Mouse (Mus musculus): ENCODE measurements at regions not wholly inside any gene's neighbourhood (a gene's known extent, or its start where the extent isn't known, plus 50 kb on each side); places are given as distances from the start of the nearest gene placed in this dataset.
A peak's percentile ranks its signal among the peaks of the same experiment; 100 is the strongest.

- no peaks in the 10 kb centered on the region for H3K36me3 ChIP-seq (ENCODE audit: control insufficient read depth, insufficient read depth, low read length)
- no peak overlapping the region for H3K27ac ChIP-seq (ENCODE audit: low read depth, low read length)
- 60% methylated on average over 3 of the region's 3 CpGs for WGBS
- no peaks in the 10 kb centered on the region for H3K9me3 ChIP-seq (ENCODE audit: control insufficient read depth, low read length)
- DNase-seq (ENCODE audit: low spot score) (peak; percentile 67), ATAC-seq (ENCODE audit: low FRiP score) (no peak; the same call in 1 of the 2 replicates)
- H3K4me3 ChIP-seq (ENCODE audit: low read depth, low read length): no peak overlapping the region
- no peaks in the 10 kb centered on the region for H3K27me3 ChIP-seq (ENCODE audit: control insufficient read depth, insufficient read depth, low read length)
- no peaks in the 10 kb centered on the region for H3K4me1 ChIP-seq (replicated peaks; ENCODE audit: control insufficient read depth, insufficient read depth, low read length)
- H3K4me2 ChIP-seq (replicated peaks; ENCODE audit: low read depth, low read length): no peak overlapping the region
- no peak overlapping the region for H3K9ac ChIP-seq (ENCODE audit: low read depth, low read length)
Observed at GRCm38 (mm10) chr9:122476356-122476755, 124.9 kb downstream of the Abhd5 start.

- no peak overlapping the region for H3K4me3 ChIP-seq (ENCODE audit: low read depth, low read length)
- DNase-seq (ENCODE audit: low spot score) (no peak), ATAC-seq (ENCODE audit: low FRiP score) (no peak)
- no peaks in the 10 kb centered on the region for H3K27me3 ChIP-seq (ENCODE audit: control insufficient read depth, insufficient read depth, low read length)
- no peak overlapping the region for H3K4me2 ChIP-seq (replicated peaks; ENCODE audit: low read depth, low read length)
- H3K36me3 ChIP-seq (ENCODE audit: control insufficient read depth, insufficient read depth, low read length): no peaks in the 10 kb centered on the region
- 89% methylated on average over 5 of the region's 5 CpGs for WGBS
- H3K27ac ChIP-seq (ENCODE audit: low read depth, low read length): no peak overlapping the region
- H3K9ac ChIP-seq (ENCODE audit: low read depth, low read length): no peak overlapping the region
- H3K9me3 ChIP-seq (ENCODE audit: control insufficient read depth, low read length): no peaks in the 10 kb centered on the region
- no peaks in the 10 kb centered on the region for H3K4me1 ChIP-seq (replicated peaks; ENCODE audit: control insufficient read depth, insufficient read depth, low read length)
Observed at GRCm38 (mm10) chr9:122487001-122487400, 135.6 kb downstream of the Abhd5 start.

GRCm38 (mm10) chr9:122494691-122495090 lies 143.3 kb downstream of the Abhd5 start:
- 85% methylated on average over 9 of the region's 9 CpGs for WGBS
- no peaks in the 10 kb centered on the region for H3K4me1 ChIP-seq (replicated peaks; ENCODE audit: control insufficient read depth, insufficient read depth, low read length)
- no peak overlapping the region for H3K4me2 ChIP-seq (replicated peaks; ENCODE audit: low read depth, low read length)
- no peak overlapping the region for H3K9ac ChIP-seq (ENCODE audit: low read depth, low read length)
- H3K4me3 ChIP-seq (ENCODE audit: low read depth, low read length): no peak overlapping the region
- no peaks in the 10 kb centered on the region for H3K27me3 ChIP-seq (ENCODE audit: control insufficient read depth, insufficient read depth, low read length)
- no peak for ATAC-seq (ENCODE audit: low FRiP score)
- no peaks in the 10 kb centered on the region for H3K9me3 ChIP-seq (ENCODE audit: control insufficient read depth, low read length)
- H3K27ac ChIP-seq (ENCODE audit: low read depth, low read length): no peak overlapping the region
- H3K36me3 ChIP-seq (ENCODE audit: control insufficient read depth, insufficient read depth, low read length): no peaks in the 10 kb centered on the region
- no peak for DNase-seq (ENCODE audit: low spot score)

GRCm38 (mm10) chr9:122496482-122496985 lies 145.1 kb downstream of the Abhd5 start:
- H3K9ac ChIP-seq (ENCODE audit: low read depth, low read length): no peak overlapping the region
- H3K4me2 ChIP-seq (replicated peaks; ENCODE audit: low read depth, low read length): no peak overlapping the region
- no peak for ATAC-seq (ENCODE audit: low FRiP score)
- no peaks in the 10 kb centered on the region for H3K36me3 ChIP-seq (ENCODE audit: control insufficient read depth, insufficient read depth, low read length)
- no peak overlapping the region for H3K4me3 ChIP-seq (ENCODE audit: low read depth, low read length)
- H3K9me3 ChIP-seq (ENCODE audit: control insufficient read depth, low read length): no peaks in the 10 kb centered on the region
- DNase-seq (ENCODE audit: low spot score): no peak
- no peak overlapping the region for H3K27ac ChIP-seq (ENCODE audit: low read depth, low read length)
- WGBS: 92% methylated on average over 2 of the region's 2 CpGs
- no peaks in the 10 kb centered on the region for H3K27me3 ChIP-seq (ENCODE audit: control insufficient read depth, insufficient read depth, low read length)
- peaks cover 3% of the 10 kb centered on the region; the same call in 1 of the 2 replicates for H3K4me1 ChIP-seq (replicated peaks; ENCODE audit: control insufficient read depth, insufficient read depth, low read length)

- DNase-seq (ENCODE audit: low spot score) (no peak), ATAC-seq (ENCODE audit: low FRiP score) (no peak)
- Histone ChIP-seq H3K27ac (ENCODE audit: low read depth, low read length) (no peak overlapping the region), H3K9me3 (ENCODE audit: control insufficient read depth, low read length) (no peaks in the 10 kb centered on the region), H3K4me3 (ENCODE audit: low read depth, low read length) (no peak overlapping the region), H3K9ac (ENCODE audit: low read depth, low read length) (no peak overlapping the region), H3K4me2 (replicated peaks; ENCODE audit: low read depth, low read length) (no peak overlapping the region), H3K36me3 (ENCODE audit: control insufficient read depth, insufficient read depth, low read length) (no peaks in the 10 kb centered on the region), H3K27me3 (ENCODE audit: control insufficient read depth, insufficient read depth, low read length) (no peaks in the 10 kb centered on the region), H3K4me1 (replicated peaks; ENCODE audit: control insufficient read depth, insufficient read depth, low read length) (peaks cover 3% of the 10 kb centered on the region; the same call in 1 of the 2 replicates)
- 44% methylated on average over 13 of the region's 13 CpGs for WGBS
Observed at GRCm38 (mm10) chr9:122501864-122502341, 150.5 kb downstream of the Abhd5 start.

- no peaks in the 10 kb centered on the region for H3K9me3 ChIP-seq (ENCODE audit: control insufficient read depth, low read length)
- H3K4me2 ChIP-seq (replicated peaks; ENCODE audit: low read depth, low read length): no peak overlapping the region
- no peak overlapping the region for H3K4me3 ChIP-seq (ENCODE audit: low read depth, low read length)
- no peaks in the 10 kb centered on the region for H3K27me3 ChIP-seq (ENCODE audit: control insufficient read depth, insufficient read depth, low read length)
- WGBS: 76% methylated on average over 5 of the region's 5 CpGs
- H3K36me3 ChIP-seq (ENCODE audit: control insufficient read depth, insufficient read depth, low read length): no peaks in the 10 kb centered on the region
- H3K4me1 ChIP-seq (replicated peaks; ENCODE audit: control insufficient read depth, insufficient read depth, low read length): no peaks in the 10 kb centered on the region
- no peak for DNase-seq (ENCODE audit: low spot score)
- no peak overlapping the region for H3K9ac ChIP-seq (ENCODE audit: low read depth, low read length)
- ATAC-seq (ENCODE audit: low FRiP score): no peak
- H3K27ac ChIP-seq (ENCODE audit: low read depth, low read length): no peak overlapping the region
Observed at GRCm38 (mm10) chr9:122521569-122521968, 170.2 kb downstream of the Abhd5 start.

GRCm38 (mm10) chr9:122525621-122526055 lies 174.2 kb downstream of the Abhd5 start:
- WGBS: 20% methylated on average over 10 of the region's 10 CpGs
- no peaks in the 10 kb centered on the region for H3K27me3 ChIP-seq (ENCODE audit: control insufficient read depth, insufficient read depth, low read length)
- no peaks in the 10 kb centered on the region for H3K9me3 ChIP-seq (ENCODE audit: control insufficient read depth, low read length)
- DNase-seq (ENCODE audit: low spot score): peak; percentile 23
- H3K27ac ChIP-seq (ENCODE audit: low read depth, low read length): no peak overlapping the region
- no peak overlapping the region for H3K4me2 ChIP-seq (replicated peaks; ENCODE audit: low read depth, low read length)
- H3K4me1 ChIP-seq (replicated peaks; ENCODE audit: control insufficient read depth, insufficient read depth, low read length): no peaks in the 10 kb centered on the region
- no peak for ATAC-seq (ENCODE audit: low FRiP score)
- no peak overlapping the region for H3K9ac ChIP-seq (ENCODE audit: low read depth, low read length)
- H3K36me3 ChIP-seq (ENCODE audit: control insufficient read depth, insufficient read depth, low read length): no peaks in the 10 kb centered on the region
- H3K4me3 ChIP-seq (ENCODE audit: low read depth, low read length): no peak overlapping the region

- Histone ChIP-seq H3K4me2 (replicated peaks; ENCODE audit: low read depth, low read length) (no peak overlapping the region), H3K9me3 (ENCODE audit: control insufficient read depth, low read length) (no peaks in the 10 kb centered on the region), H3K27me3 (ENCODE audit: control insufficient read depth, insufficient read depth, low read length) (no peaks in the 10 kb centered on the region), H3K27ac (ENCODE audit: low read depth, low read length) (no peak overlapping the region), H3K36me3 (ENCODE audit: control insufficient read depth, insufficient read depth, low read length) (no peaks in the 10 kb centered on the region), H3K4me3 (ENCODE audit: low read depth, low read length) (no peak overlapping the region), H3K4me1 (replicated peaks; ENCODE audit: control insufficient read depth, insufficient read depth, low read length) (no peaks in the 10 kb centered on the region), H3K9ac (ENCODE audit: low read depth, low read length) (no peak overlapping the region)
- no peak for ATAC-seq (ENCODE audit: low FRiP score)
- no peak for DNase-seq (ENCODE audit: low spot score)
- 91% methylated on average over 6 of the region's 6 CpGs for WGBS
Observed at GRCm38 (mm10) chr9:122528267-122528666, 176.9 kb downstream of the Abhd5 start.

GRCm38 (mm10) chr9:122529721-122530120 lies 178.3 kb downstream of the Abhd5 start:
- H3K4me2 ChIP-seq (replicated peaks; ENCODE audit: low read depth, low read length): no peak overlapping the region
- ATAC-seq (ENCODE audit: low FRiP score) (no peak), DNase-seq (ENCODE audit: low spot score) (no peak)
- no peaks in the 10 kb centered on the region for H3K4me1 ChIP-seq (replicated peaks; ENCODE audit: control insufficient read depth, insufficient read depth, low read length)
- no peak overlapping the region for H3K4me3 ChIP-seq (ENCODE audit: low read depth, low read length)
- no peaks in the 10 kb centered on the region for H3K27me3 ChIP-seq (ENCODE audit: control insufficient read depth, insufficient read depth, low read length)
- no peak overlapping the region for H3K9ac ChIP-seq (ENCODE audit: low read depth, low read length)
- H3K36me3 ChIP-seq (ENCODE audit: control insufficient read depth, insufficient read depth, low read length): no peaks in the 10 kb centered on the region
- H3K9me3 ChIP-seq (ENCODE audit: control insufficient read depth, low read length): no peaks in the 10 kb centered on the region
- no peak overlapping the region for H3K27ac ChIP-seq (ENCODE audit: low read depth, low read length)
